Mouse (Mus musculus) gastrocnemius, adult 2 months (tissue): ENCODE results near the gene Rhob. TPM values are rescaled to one million over a fixed set of nuclear protein-coding genes. Genes with fewer than 3 reads are reported as not detected.

Source experiments
- DNase-seq: peaks from one replicate; pipeline ENCODE4 v3.0.0; 2022
- H3K27ac ChIP-seq: fragments of 200-600 bp; 2 replicates; pipeline ENCODE4 v1.8.1; 2022; ENCODE audit warnings: mild to moderate bottlenecking
- H3K4me3 ChIP-seq: fragments of 200-600 bp; 2 replicates; pipeline ENCODE4 v1.8.1; 2022; ENCODE audit warnings: mild to moderate bottlenecking, moderate library complexity
- CTCF ChIP-seq: fragments of 200-600 bp; IDR thresholded peaks from 2 replicates; pipeline ENCODE4 v1.8.1; 2022; ENCODE audit warnings: antibody characterized with exemption, mild to moderate bottlenecking, moderate library complexity
- intact Hi-C: fragments of 180-260 bp; cut with DNase I; formaldehyde crosslinking; loops from one replicate; pipeline ENCODE4 v1.15.1; 2025
- total RNA-seq, 2 experiments: library from RNA; stranded (reverse); gene quantifications; 2 replicates each; pipeline ENCODE4 v1.2.3; 2021

Rhob gene
- total RNA-seq, 2 experiments from 2014 or later: 33.5 to 115 TPM

- intact Hi-C loops: loop anchor here (2.0 to 5.0 kb wide), 2 partner anchors 56 to 119 kb away; no protein-coding TSS in a partner anchor
- no peak for DNase-seq
- no peak for TF ChIP-seq CTCF
Measured at GRCm38 (mm10) chr12:8500597-8501570, 1.1 kb upstream of the Rhob start.

GRCm38 (mm10) chr12:8499001-8499870, 573 bp downstream of the Rhob start:
- intact Hi-C loops: no loop called here
- peak; percentile 74 for DNase-seq
- peak overlapping the region; percentile 85 for H3K4me3 ChIP-seq
- peak overlapping the region; percentile 100 for H3K27ac ChIP-seq
- no peak; the same call in 1 of the 2 replicates for TF ChIP-seq CTCF

More at GRCm38 (mm10) chr12:8500597-8501570, 1.1 kb upstream of the Rhob start:
- Histone ChIP-seq H3K4me3 (peak overlapping the region; percentile 85), H3K27ac (peak overlapping the region; percentile 100)

GRCm38 (mm10) chr12:8498591-8499000, 1.2 kb downstream of the Rhob start:
- DNase-seq: peak; percentile 61
- intact Hi-C loops: no loop called here
- peak; percentile 41 for TF ChIP-seq CTCF
- Histone ChIP-seq H3K27ac (peak overlapping the region; percentile 100), H3K4me3 (peak overlapping the region; percentile 85)

- no peak for TF ChIP-seq CTCF
- DNase-seq: peak; percentile 43
- Histone ChIP-seq H3K27ac (peak overlapping the region; percentile 100), H3K4me3 (peak overlapping the region; percentile 85)
- intact Hi-C loops: no loop called here
Measured at GRCm38 (mm10) chr12:8498148-8498571, 1.6 kb downstream of the Rhob start.

- Histone ChIP-seq H3K27ac (peak overlapping the region; percentile 100), H3K4me3 (peak overlapping the region; percentile 85)
- TF ChIP-seq CTCF: no peak
- intact Hi-C loops: no loop called here
- peak; percentile 8 for DNase-seq
Measured at GRCm38 (mm10) chr12:8497314-8497706, 2.5 kb downstream of the Rhob start.

- intact Hi-C loops: no loop called here
Measured at GRCm38 (mm10) chr12:8496679-8497313, 3.0 kb downstream of the Rhob start.

GRCm38 (mm10) chr12:8495881-8496678, 3.7 kb downstream of the Rhob start:
- intact Hi-C loops: no loop called here
- H3K4me3 ChIP-seq: peak overlapping the region; percentile 85
- DNase-seq: peak; percentile 69
- no peak for TF ChIP-seq CTCF
- peak overlapping the region; percentile 100 for H3K27ac ChIP-seq

More at GRCm38 (mm10) chr12:8496679-8497313, 3.0 kb downstream of the Rhob start:
- peak overlapping the region; percentile 85 for H3K4me3 ChIP-seq
- no peak for TF ChIP-seq CTCF
- DNase-seq: peak; percentile 5
- peak overlapping the region; percentile 100 for H3K27ac ChIP-seq

- intact Hi-C loops: no loop called here
- Histone ChIP-seq H3K4me3 (no peak overlapping the region), H3K27ac (peak overlapping the region; percentile 43; the same call in 1 of the 2 replicates)
- no peak for DNase-seq
- TF ChIP-seq CTCF: no peak
Measured at GRCm38 (mm10) chr12:8494675-8495074, 5.1 kb downstream of the Rhob start.

- no peak for DNase-seq
- H3K27ac ChIP-seq: no peak overlapping the region
- no peak for TF ChIP-seq CTCF
- no peak overlapping the region for H3K4me3 ChIP-seq
- intact Hi-C loops: no loop called here
Measured at GRCm38 (mm10) chr12:8493386-8493785, 6.4 kb downstream of the Rhob start.

GRCm38 (mm10) chr12:8489098-8489497, 10.7 kb downstream of the Rhob start:
- no peak for TF ChIP-seq CTCF

GRCm38 (mm10) chr12:8488652-8488980, 11.2 kb downstream of the Rhob start:
- TF ChIP-seq CTCF: no peak
- H3K4me3 ChIP-seq: no peak overlapping the region
- intact Hi-C loops: no loop called here
- DNase-seq: no peak
- H3K27ac ChIP-seq: no peak overlapping the region

More at GRCm38 (mm10) chr12:8489098-8489497, 10.7 kb downstream of the Rhob start:
- no peak overlapping the region for H3K27ac ChIP-seq
- H3K4me3 ChIP-seq: no peak overlapping the region
- DNase-seq: peak; percentile 1
- intact Hi-C loops: no loop called here
